Mouse (Mus musculus): ENCODE measurements around the gene Rnf121. TPM values are rescaled to one million over a fixed set of nuclear protein-coding genes. Genes with fewer than 3 reads are reported as not detected.
A peak's percentile ranks its signal among the peaks of the same experiment; 100 is the strongest.

Rnf121 gene
- 10 to 100 TPM; 19.4 to 25.8 (median 22.5) TPM for total RNA-seq (2022)

GRCm38 (mm10) chr7:102065046-102065891 lies at the start of gene Rnf121, which contains the start of the genes Xndc1 and Xntrpc:
Gene Rnf121 (minus strand): TSS chr7:102065469.
Gene Xndc1 (plus strand): TSS chr7:102065511.
Gene Xntrpc (plus strand): TSS chr7:102065713.
- peak; percentile 93 for DNase-seq (ENCODE audit: low spot score)

GRCm38 (mm10) chr7:102113151-102113729 lies 48.0 kb upstream of the Rnf121 start:
- DNase-seq (ENCODE audit: low spot score): no peak

- DNase-seq (ENCODE audit: low spot score): no peak
Observed at GRCm38 (mm10) chr7:102109746-102110145, 44.5 kb upstream of the Rnf121 start.

GRCm38 (mm10) chr7:102109171-102109570 lies 43.9 kb upstream of the Rnf121 start, which contains the start of gene Art5:
Gene Art5 (minus strand): TSS chr7:102109489.
- DNase-seq (ENCODE audit: low spot score): no peak

- no peak for DNase-seq (ENCODE audit: low spot score)
Observed at GRCm38 (mm10) chr7:102108206-102108605, 42.9 kb upstream of the Rnf121 start.

GRCm38 (mm10) chr7:102106700-102107141 lies 41.5 kb upstream of the Rnf121 start:
- no peak for DNase-seq (ENCODE audit: low spot score)

- no peak for DNase-seq (ENCODE audit: low spot score)
Observed at GRCm38 (mm10) chr7:102104126-102104525, 38.9 kb upstream of the Rnf121 start.

- DNase-seq (ENCODE audit: low spot score): no peak
Observed at GRCm38 (mm10) chr7:102103555-102103954, 38.3 kb upstream of the Rnf121 start.

GRCm38 (mm10) chr7:102102696-102103095 lies 37.4 kb upstream of the Rnf121 start:
- DNase-seq (ENCODE audit: low spot score): no peak

- no peak for DNase-seq (ENCODE audit: low spot score)
Observed at GRCm38 (mm10) chr7:102102241-102102640, 37.0 kb upstream of the Rnf121 start.

- DNase-seq (ENCODE audit: low spot score): peak; percentile 51
Observed at GRCm38 (mm10) chr7:102101487-102101886, 36.2 kb upstream of the Rnf121 start, which contains the start of gene Art1. Gene Art1 (plus strand): TSS chr7:102101743.

GRCm38 (mm10) chr7:102100868-102101267 lies 35.6 kb upstream of the Rnf121 start:
- no peak for DNase-seq (ENCODE audit: low spot score)

- peak; percentile 45 for DNase-seq (ENCODE audit: low spot score)
Observed at GRCm38 (mm10) chr7:102099760-102100661, 34.7 kb upstream of the Rnf121 start.

- no peak for DNase-seq (ENCODE audit: low spot score)
Observed at GRCm38 (mm10) chr7:102087336-102087735, 22.1 kb upstream of the Rnf121 start.

GRCm38 (mm10) chr7:102084041-102084696 lies 18.9 kb upstream of the Rnf121 start:
- DNase-seq (ENCODE audit: low spot score): no peak

- no peak for DNase-seq (ENCODE audit: low spot score)
Observed at GRCm38 (mm10) chr7:102082816-102083215, 17.5 kb upstream of the Rnf121 start, which contains the start of gene Trpc2. Gene Trpc2 (plus strand): TSS chr7:102083116.

GRCm38 (mm10) chr7:102081784-102082183 lies 16.5 kb upstream of the Rnf121 start:
- DNase-seq (ENCODE audit: low spot score): no peak

GRCm38 (mm10) chr7:102080311-102080710 lies 15.0 kb upstream of the Rnf121 start:
- DNase-seq (ENCODE audit: low spot score): no peak

- DNase-seq (ENCODE audit: low spot score): no peak
Observed at GRCm38 (mm10) chr7:102078517-102078916, 13.2 kb upstream of the Rnf121 start.

GRCm38 (mm10) chr7:102076714-102077296 lies 11.5 kb upstream of the Rnf121 start:
- DNase-seq (ENCODE audit: low spot score): no peak

- no peak for DNase-seq (ENCODE audit: low spot score)
Observed at GRCm38 (mm10) chr7:102066363-102066762, 1.1 kb upstream of the Rnf121 start.
